Mouse (Mus musculus) stomach, adult 2 months (tissue): ENCODE data around the gene Pth2r. TPM values are rescaled to one million over a fixed set of nuclear protein-coding genes. Genes with fewer than 3 reads are reported as not detected.

Experiments
- polyA plus RNA-seq: library from polyadenylated mRNA; depleted of rRNA; stranded (reverse); fragments of >200 nt; gene quantifications from 2 replicates; pipeline ENCODE4 v1.2.3, GENCODE M21; 2012; rRNA removed

The Pth2r gene
- not detected in 2 replicates for polyA plus RNA-seq

DNA sequence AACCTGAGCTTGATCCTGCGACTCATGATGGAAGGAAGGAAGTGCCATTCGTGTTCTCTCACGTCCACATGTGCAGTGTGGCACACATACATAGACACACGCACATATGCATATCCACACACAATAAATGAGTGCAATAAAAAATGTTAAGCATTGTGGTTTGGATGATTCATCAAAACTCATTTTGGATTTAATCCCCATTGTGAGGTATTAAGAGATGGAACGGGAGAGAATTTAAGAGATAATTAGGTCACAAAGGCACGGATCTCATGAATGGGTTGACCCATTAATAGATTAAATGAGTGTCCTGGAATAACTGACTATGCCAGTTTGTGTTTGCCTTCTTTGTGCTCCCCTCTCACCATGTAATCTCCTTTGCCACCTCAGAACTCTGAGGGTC lies at the start of gene Pth2r:
Gene Pth2r (plus strand): TSS at position 301 of the 400 bp plus-strand sequence.

Other genes with a start within 250 kb of the Pth2r start
- gene Akr1cl, start 249.3 kb upstream of the Pth2r start, polyA plus RNA-seq = 0.11 TPM in 1 of 2 replicates, not detected in the other
- not detected in 2 replicates for gene Cryge, start 230.9 kb upstream of the Pth2r start, polyA plus RNA-seq
- gene Crygd, start 218.6 kb upstream of the Pth2r start, polyA plus RNA-seq = not detected in 2 replicates
- 0.11 TPM in 1 of 2 replicates, not detected in the other for gene Crygc, start 208.4 kb upstream of the Pth2r start, polyA plus RNA-seq
- not detected in 2 replicates for gene Crygb, start 199.8 kb upstream of the Pth2r start, polyA plus RNA-seq
- 0.15 TPM in 1 of 2 replicates, not detected in the other for gene Cryga, start 178.7 kb upstream of the Pth2r start, polyA plus RNA-seq
- gene Gm28845, start 162.5 kb upstream of the Pth2r start, polyA plus RNA-seq = not detected in 2 replicates
- gene D630023F18Rik, start 158.8 kb upstream of the Pth2r start, polyA plus RNA-seq = 0.05 TPM in 1 of 2 replicates, not detected in the other
- 6.1 and 9.3 TPM in 2 replicates for gene Idh1, start 95.6 kb upstream of the Pth2r start, polyA plus RNA-seq
- 0.75 and 0.89 TPM in 2 replicates for gene Pikfyve, start 95.4 kb upstream of the Pth2r start, polyA plus RNA-seq